Mouse (Mus musculus) kidney, adult 2 months (tissue): ENCODE measurements around the gene Rlim.

Experiments used
- CTCF ChIP-seq: fragments of 200-500 bp; conservative IDR thresholded peaks from 2 replicates; pipeline ENCODE4 v1.5.1; 2011; ENCODE audit warnings: low read depth, mild to moderate bottlenecking, control low read depth, low read length, moderate library complexity, mixed read lengths; ENCODE audit not compliant: insufficient read depth, insufficient read length
- POLR2A ChIP-seq: fragments of 200-500 bp; IDR thresholded peaks from one replicate; pipeline ENCODE4 v1.6.1; 2011; ENCODE audit warnings: low read depth, low read length, control low read depth

DNA sequence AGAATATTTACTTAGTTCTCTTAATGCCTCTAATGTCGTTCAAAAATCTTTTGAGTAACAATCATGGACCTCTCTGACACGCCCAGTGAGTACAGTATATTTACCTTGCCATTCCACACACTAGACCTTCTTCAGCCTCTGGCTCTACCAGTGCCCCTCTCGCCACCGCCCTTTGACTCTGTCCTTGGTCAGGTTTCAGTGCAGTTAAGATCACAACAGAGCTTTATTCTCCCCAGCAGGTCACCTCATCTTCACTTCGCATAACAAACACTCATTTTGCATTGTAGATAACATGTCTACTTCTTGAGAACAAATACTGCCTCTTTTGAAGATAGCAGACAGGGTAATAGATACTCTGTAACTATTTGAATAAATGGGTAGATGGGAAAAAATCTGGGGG is 3.9 kb upstream of the Rlim start:
- no peak for TF ChIP-seq CTCF
- TF ChIP-seq POLR2A: no peak
